Mouse (Mus musculus): ENCODE data around the gene Manf.

DNA sequence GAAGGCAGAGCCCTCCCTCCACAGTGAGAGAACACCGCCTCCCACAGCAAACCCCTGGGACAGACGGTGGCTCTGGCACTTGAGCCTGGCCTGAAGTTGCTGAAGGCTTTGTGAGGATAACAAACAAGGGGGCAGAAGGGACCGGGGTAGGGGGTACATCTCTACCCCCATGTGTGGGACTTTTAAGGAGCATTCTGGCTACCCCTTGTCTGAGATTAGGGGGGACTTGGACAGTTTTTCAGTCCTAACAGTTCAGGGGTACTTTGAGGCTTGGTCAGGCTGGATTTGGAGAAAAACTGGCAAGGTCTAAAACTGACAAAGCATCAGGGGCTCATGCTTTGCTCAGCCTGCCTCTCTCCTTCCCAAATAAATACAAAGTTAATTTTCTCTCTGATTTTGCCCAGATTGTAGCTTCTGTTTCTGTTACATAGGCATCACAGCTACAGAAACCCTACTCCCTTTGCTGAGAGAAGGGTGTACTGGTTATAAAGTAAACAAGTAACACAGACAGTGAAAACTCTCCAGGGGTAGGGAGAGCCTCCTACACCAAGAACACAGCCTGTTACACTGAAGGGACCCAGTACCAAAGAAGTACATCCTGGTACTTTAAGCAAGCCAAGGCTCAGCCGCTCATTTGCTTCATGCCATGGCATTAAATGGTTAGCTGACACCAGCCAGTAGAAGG lies 10.6 kb downstream of the Manf start:
- TF ChIP-seq CTCF (IDR thresholded peaks at IDR 0.05; ENCODE audit: extremely low read depth, insufficient read depth, low read length) (no peak), POLR2A (IDR thresholded peaks at IDR 0.05; ENCODE audit: extremely low read depth, insufficient read depth, low read length) (no peak)

All from cortical plate, adult 2 months (tissue).